8 mouse cellular contexts compared by ENCODE assay signal in the genomic region with DNA sequence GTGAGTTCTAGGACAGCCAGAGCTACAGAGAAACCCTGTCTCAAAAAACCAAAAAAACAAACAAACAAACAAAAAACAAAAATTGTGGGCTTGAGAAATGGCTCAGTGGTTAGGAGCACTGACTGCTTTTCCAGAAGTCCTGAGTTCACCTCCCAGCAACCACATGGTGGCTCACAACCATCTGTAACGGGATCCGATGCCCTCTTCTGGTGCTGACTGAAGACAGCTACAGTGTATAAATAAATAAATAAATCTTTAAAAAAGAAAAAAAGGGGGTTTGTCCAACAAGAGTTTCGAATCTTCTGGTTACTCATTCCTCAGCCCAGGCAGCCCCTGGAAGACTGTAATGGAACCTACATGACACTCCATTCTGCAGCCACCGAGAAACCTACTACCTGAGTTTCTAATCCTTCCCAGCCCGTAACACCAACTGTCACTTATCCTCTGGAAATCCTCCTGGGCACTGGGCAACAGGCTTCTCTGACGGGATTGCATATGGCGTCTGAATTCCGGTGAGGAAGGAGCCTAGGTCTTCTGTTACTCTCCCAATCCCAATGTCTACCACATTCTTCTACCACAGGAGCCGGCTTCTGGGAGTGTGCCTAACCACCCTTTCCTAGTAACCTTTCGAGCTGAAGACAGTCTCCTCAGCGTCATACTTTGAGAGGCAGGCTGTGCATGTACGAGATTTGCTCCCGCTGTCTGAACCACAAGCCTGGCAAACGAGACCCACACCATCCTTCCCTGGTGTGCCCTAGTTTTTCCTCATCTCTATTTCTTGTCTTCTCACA. TPM values are rescaled to one million over a fixed set of nuclear protein-coding genes. Genes with fewer than 3 reads are reported as not detected.
DNase-seq lines count a peak whose midpoint lies in the region; ATAC-seq and TF ChIP-seq lines count a peak whose summit lies in the region.

No protein-coding gene starts in this region.

- no peaks in the 10 kb centered on the region for H3K27me3 ChIP-seq in liver, adult 2 months (ENCODE audit: control insufficient read depth, insufficient read depth, low read length)
- no peaks in the 10 kb centered on the region for H3K27me3 ChIP-seq in hindbrain, embryonic 16.5 days (replicated peaks; ENCODE audit: control insufficient read depth, insufficient read depth, low read length)
- H3K27me3 ChIP-seq in neural tube, embryonic 12.5 days (replicated peaks): no peaks in the 10 kb centered on the region

- H3K27ac ChIP-seq in liver, adult 2 months (replicated peaks; ENCODE audit: insufficient read depth, low read depth, low read length): 0 out of 2 replicates have a peak overlapping the region, but pooled peaks have one; percentile 3
- no peak overlapping the region for H3K27ac ChIP-seq in cortical plate, adult 2 months (ENCODE audit: insufficient read depth, low read length)
- H3K27ac ChIP-seq in hindbrain, embryonic 16.5 days (ENCODE audit: low read depth, low read length): no peak overlapping the region
- no peak overlapping the region for H3K27ac ChIP-seq in neural tube, embryonic 12.5 days

- peaks cover 26% of the 10 kb centered on the region; the same call in 1 of the 2 replicates for H3K36me3 ChIP-seq in liver, adult 2 months (ENCODE audit: control insufficient read depth, insufficient read depth, low read length)
- H3K36me3 ChIP-seq in hindbrain, embryonic 16.5 days (ENCODE audit: control insufficient read depth, insufficient read depth, low read length): peaks cover 16% of the 10 kb centered on the region
- peaks cover 41% of the 10 kb centered on the region for H3K36me3 ChIP-seq in neural tube, embryonic 12.5 days

- H3K79me2 ChIP-seq in liver, adult 2 months (ENCODE audit: control insufficient read depth, insufficient read depth, low read length): peaks cover 18% of the 10 kb centered on the region

- TF ChIP-seq CTCF in liver, adult 2 months (IDR thresholded peaks at IDR 0.05; ENCODE audit: low read depth, low read length): no peak
- TF ChIP-seq CTCF in cortical plate, adult 2 months (IDR thresholded peaks at IDR 0.05; ENCODE audit: extremely low read depth, insufficient read depth, low read length): 0 out of 2 replicates have a peak, but pooled peaks have one; percentile 10

- peak overlapping the region; percentile 9 for H3K9ac ChIP-seq in liver, adult 2 months (ENCODE audit: low read depth, low read length)
- H3K9ac ChIP-seq in hindbrain, embryonic 16.5 days (ENCODE audit: low read depth, low read length): peak overlapping the region; percentile 90
- peak overlapping the region; percentile 84 for H3K9ac ChIP-seq in neural tube, embryonic 12.5 days

- H3K4me2 ChIP-seq in hindbrain, embryonic 16.5 days (ENCODE audit: low read length): peak overlapping the region; percentile 82
- H3K4me2 ChIP-seq in neural tube, embryonic 12.5 days (replicated peaks): peak overlapping the region; percentile 85

- H3K4me3 ChIP-seq in liver, adult 2 months (ENCODE audit: insufficient read depth, low read depth, low read length): peak overlapping the region; percentile 63
- peak overlapping the region; percentile 98 for H3K4me3 ChIP-seq in cortical plate, adult 2 months (ENCODE audit: insufficient read depth, low read length)
- peak overlapping the region; percentile 79 for H3K4me3 ChIP-seq in hindbrain, embryonic 16.5 days (ENCODE audit: low read length)
- H3K4me3 ChIP-seq in neural tube, embryonic 12.5 days: peak overlapping the region; percentile 63

- DNase-seq in liver, adult 2 months (ENCODE audit: extremely low read depth, low read depth, low spot score): no peak
- DNase-seq in liver: no peak
- DNase-seq in spleen, postnatal 14 days (ENCODE audit: low spot score in 2 of 2): no peak
- DNase-seq in kidney, postnatal 36 days: no peak
- DNase-seq in right cerebral cortex, adult 18-20 months: no peak

- peaks cover 14% of the 10 kb centered on the region for H3K4me1 ChIP-seq in liver, adult 2 months (ENCODE audit: control insufficient read depth, insufficient read depth, low read length)
- H3K4me1 ChIP-seq in cortical plate, adult 2 months (ENCODE audit: control insufficient read depth, insufficient read depth, low read length): peaks cover 8% of the 10 kb centered on the region
- H3K4me1 ChIP-seq in hindbrain, embryonic 16.5 days (ENCODE audit: control insufficient read depth, insufficient read depth, low read depth, low read length): peaks cover 10% of the 10 kb centered on the region
- peaks cover 10% of the 10 kb centered on the region for H3K4me1 ChIP-seq in neural tube, embryonic 12.5 days

- WGBS in liver, adult 2 months: 65% methylated on average over 14 of the region's 14 CpGs
- WGBS in hindbrain, embryonic 16.5 days: 60% methylated on average over 14 of the region's 14 CpGs
- 74% methylated on average over 14 of the region's 14 CpGs for WGBS in neural tube, embryonic 12.5 days

- no peak for TF ChIP-seq POLR2A in liver, adult 2 months (IDR thresholded peaks at IDR 0.05; ENCODE audit: extremely low read depth, insufficient read depth, low read length)
- TF ChIP-seq POLR2A in cortical plate, adult 2 months (IDR thresholded peaks at IDR 0.05; ENCODE audit: extremely low read depth, insufficient read depth, low read length): no peak

- ATAC-seq in hindbrain, embryonic 16.5 days: no peak
- ATAC-seq in neural tube, embryonic 12.5 days (ENCODE audit: low FRiP score, low read depth): no peak

- no peaks in the 10 kb centered on the region for H3K9me3 ChIP-seq in hindbrain, embryonic 16.5 days (ENCODE audit: control insufficient read depth, low read length)
- H3K9me3 ChIP-seq in neural tube, embryonic 12.5 days: no peaks in the 10 kb centered on the region

RNA-seq across cellular contexts. Expression of a gene that starts 1.5 kb away (rescaled TPM):
- 24.6 and 33.1 TPM in 2 replicates for total RNA-seq in liver, adult 2 months (2014; rRNA removed)
- 17.9 and 31.4 TPM in 2 replicates for polyA plus RNA-seq in liver, adult 2 months (2012; rRNA removed)
- 51.4 and 51.6 TPM in 2 replicates for polyA plus RNA-seq in cortical plate, adult 2 months (2012; rRNA removed)
- 44.2 and 46.1 TPM in 2 replicates for polyA plus RNA-seq in hindbrain, embryonic 16.5 days (2015; fragmentation: Nextera tagmentation; extraction: Ambion mirVana)
- 33.3 and 34.4 TPM in 2 replicates for polyA plus RNA-seq in neural tube, embryonic 12.5 days (2016; fragmentation: Nextera tagmentation; extraction: Ambion mirVana)

RNA-seq across cellular contexts. Expression of a gene that starts 20.9 kb away (rescaled TPM):
- 1.6 and 1.9 TPM in 2 replicates for total RNA-seq in liver, adult 2 months (2014; rRNA removed)
- 3.9 and 4.3 TPM in 2 replicates for polyA plus RNA-seq in liver, adult 2 months (2012; rRNA removed)
- 1.9 and 2.0 TPM in 2 replicates for polyA plus RNA-seq in cortical plate, adult 2 months (2012; rRNA removed)
- 21.3 and 25.2 TPM in 2 replicates for polyA plus RNA-seq in hindbrain, embryonic 16.5 days (2015; fragmentation: Nextera tagmentation; extraction: Ambion mirVana)
- polyA plus RNA-seq in neural tube, embryonic 12.5 days (2016; fragmentation: Nextera tagmentation; extraction: Ambion mirVana): 1.0 and 1.7 TPM in 2 replicates

RNA-seq across cellular contexts. Expression of a gene that starts 30.9 kb away (rescaled TPM):
- 6.9 and 9.3 TPM in 2 replicates for total RNA-seq in liver, adult 2 months (2014; rRNA removed)
- polyA plus RNA-seq in liver, adult 2 months (2012; rRNA removed): 19.3 and 21.6 TPM in 2 replicates
- 72.5 and 73.2 TPM in 2 replicates for polyA plus RNA-seq in cortical plate, adult 2 months (2012; rRNA removed)
- 74.2 and 85.4 TPM in 2 replicates for polyA plus RNA-seq in hindbrain, embryonic 16.5 days (2015; fragmentation: Nextera tagmentation; extraction: Ambion mirVana)
- 52.3 and 53.8 TPM in 2 replicates for polyA plus RNA-seq in neural tube, embryonic 12.5 days (2016; fragmentation: Nextera tagmentation; extraction: Ambion mirVana)

RNA-seq across cellular contexts. Expression of a gene that starts 31.3 kb away (rescaled TPM):
- 63.4 and 65.4 TPM in 2 replicates for total RNA-seq in liver, adult 2 months (2014; rRNA removed)
- 11.8 and 12.3 TPM in 2 replicates for polyA plus RNA-seq in liver, adult 2 months (2012; rRNA removed)
- polyA plus RNA-seq in cortical plate, adult 2 months (2012; rRNA removed): 47.3 and 48.1 TPM in 2 replicates
- polyA plus RNA-seq in hindbrain, embryonic 16.5 days (2015; fragmentation: Nextera tagmentation; extraction: Ambion mirVana): 178 and 181 TPM in 2 replicates
- 209 and 214 TPM in 2 replicates for polyA plus RNA-seq in neural tube, embryonic 12.5 days (2016; fragmentation: Nextera tagmentation; extraction: Ambion mirVana)

Comparison
In these comparisons a context has a peak if more than half of its experiments do, and no peak if none do; other contexts are left out.
1. H3K9ac ChIP-seq: peak in every context shown above with its lines; median percentile 90 in hindbrain, embryonic 16.5 days; 84 in neural tube, embryonic 12.5 days; 9 in liver, adult 2 months.